Mouse (Mus musculus): Measurements from ENCODE around the gene Gm10392.

DNA sequence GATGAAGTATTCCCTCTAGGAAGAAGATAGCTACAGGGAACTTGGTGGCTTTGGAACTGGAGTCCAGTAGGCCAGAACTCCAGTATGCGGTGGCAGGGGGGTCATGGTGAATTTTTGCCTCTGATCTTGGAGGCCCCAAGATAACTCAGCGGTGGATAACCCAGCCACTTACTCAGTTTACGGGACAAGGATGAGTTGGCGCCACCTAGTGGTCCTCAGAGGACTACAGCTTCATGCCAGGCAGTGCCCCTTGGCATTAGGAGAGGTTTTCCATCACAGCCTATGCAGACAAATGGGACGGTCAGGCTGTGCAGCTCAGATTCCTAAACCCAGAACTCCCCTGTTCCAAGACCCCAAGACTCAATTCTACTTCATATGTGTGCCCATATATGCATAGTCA, 17.6 kb downstream of the Gm10392 start:
- TF ChIP-seq CTCF (IDR thresholded peaks at IDR 0.05; ENCODE audit: low read depth) (peak; percentile 90), EP300 (optimal IDR thresholded peaks at IDR 0.05) (no peak)

Measured in stomach, postnatal 0 days (tissue).